Mouse (Mus musculus) liver, postnatal 0 days (tissue): Measurements from ENCODE around the gene Vwa8. TPM values are rescaled to one million over a fixed set of nuclear protein-coding genes. Genes with fewer than 3 reads are reported as not detected.
A peak's percentile ranks its signal among the peaks of the same experiment; 100 is the strongest.

ENCODE experiments used
- ATAC-seq: fragments of 200-750 bp; cut with Nextera tagmentation; 2 replicates; pipeline ENCODE4 v1.8.0; 2017; ENCODE audit warnings: mild to moderate bottlenecking, moderate library complexity
- DNase-seq: peaks from one replicate; pipeline ENCODE4 v3.0.0-alpha.2; 2016
- H3K27ac ChIP-seq: fragments of 300-500 bp; sonication (generic); 2 replicates; pipeline ENCODE4 v1.5.1; 2014; ENCODE audit warnings: antibody characterized with exemption, moderate library complexity, mild to moderate bottlenecking, low read depth
- H3K27me3 ChIP-seq: fragments of 300-500 bp; sonication (generic); 2 replicates; pipeline ENCODE4 v1.6.1; 2014; ENCODE audit warnings: low read length, control low read depth, mixed read lengths; ENCODE audit not compliant: insufficient read depth
- H3K36me3 ChIP-seq: fragments of 300-500 bp; sonication (generic); replicated peaks from 2 replicates; pipeline ENCODE4 v1.6.1; 2014; ENCODE audit warnings: mild to moderate bottlenecking, control low read depth, low read length, moderate library complexity, mixed read lengths; ENCODE audit not compliant: insufficient read depth
- H3K4me1 ChIP-seq: fragments of 300-500 bp; sonication (generic); 2 replicates; pipeline ENCODE4 v1.6.1; 2014; ENCODE audit warnings: antibody characterized with exemption, mild to moderate bottlenecking, control low read depth; ENCODE audit not compliant: insufficient read depth
- H3K4me2 ChIP-seq: fragments of 300-500 bp; sonication (generic); 2 replicates; pipeline ENCODE4 v1.6.1; 2014; ENCODE audit warnings: low read depth, mild to moderate bottlenecking, low read length, moderate library complexity, mixed read lengths
- H3K4me3 ChIP-seq: fragments of 300-500 bp; sonication (generic); 2 replicates; pipeline ENCODE4 v1.5.1; 2014; ENCODE audit warnings: low read depth, low read length
- H3K9ac ChIP-seq: fragments of 300-500 bp; sonication (generic); replicated peaks from 2 replicates; pipeline ENCODE4 v1.6.1; 2014; ENCODE audit warnings: mild to moderate bottlenecking, moderate library complexity
- H3K9me3 ChIP-seq: fragments of 300-500 bp; sonication (generic); 2 replicates; pipeline ENCODE4 v1.6.1; 2016; ENCODE audit warnings: mild to moderate bottlenecking, control low read depth, low read length, mixed read lengths
- CTCF ChIP-seq: sonication (generic); IDR thresholded peaks from 2 replicates; pipeline ENCODE4 v1.5.1; 2016; ENCODE audit warnings: antibody characterized with exemption, low read depth
- EP300 ChIP-seq: IDR thresholded peaks from 2 replicates; pipeline ENCODE4 v1.6.1; 2016; ENCODE audit warnings: antibody characterized with exemption, low read depth, mild to moderate bottlenecking
- WGBS: fragments of 180-500 bp; shearing (Covaris S2); extraction: QIAGEN DNeasy Blood & Tissue Kit; methylation state at CpG from one replicate; pipeline ENCODE4 v1.1.7; 2014; ENCODE audit not compliant: insufficient replicate concordance; 5-methylcytosine and 5-hydroxymethylcytosine counted together
- polyA plus RNA-seq: library from polyadenylated mRNA; unstranded; fragments of >200 nt; fragmentation: Nextera tagmentation; extraction: Ambion mirVana; gene quantifications from 2 replicates; pipeline ENCODE4 v1.2.1, GENCODE M21; 2015

Vwa8 gene
- polyA plus RNA-seq, 1 experiment from 2014 or later, result 27.1 TPM

- Histone ChIP-seq H3K9ac (no peak overlapping the region), H3K4me3 (no peak overlapping the region), H3K9me3 (no peaks in the 10 kb centered on the region), H3K4me2 (no peak overlapping the region), H3K36me3 (no peaks in the 10 kb centered on the region), H3K27me3 (no peaks in the 10 kb centered on the region), H3K4me1 (no peaks in the 10 kb centered on the region; the same call in 1 of the 2 replicates), H3K27ac (no peak overlapping the region)
- no peak for TF ChIP-seq CTCF
- no peak for TF ChIP-seq EP300
- ATAC-seq (no peak), DNase-seq (no peak)
- 78% methylated on average over 11 of the region's 11 CpGs for WGBS
Measured at GRCm38 (mm10) chr14:79120681-79121080, 271.8 kb downstream of the Vwa8 start.

- DNase-seq (no peak), ATAC-seq (no peak; the same call in 1 of the 2 replicates)
- Histone ChIP-seq H3K4me1 (no peaks in the 10 kb centered on the region; the same call in 1 of the 2 replicates), H3K9me3 (no peaks in the 10 kb centered on the region), H3K36me3 (no peaks in the 10 kb centered on the region), H3K27ac (peak overlapping the region; percentile 29; the same call in 1 of the 2 replicates), H3K9ac (no peak overlapping the region), H3K4me2 (peak overlapping the region; percentile 32; the same call in 1 of the 2 replicates), H3K27me3 (no peaks in the 10 kb centered on the region), H3K4me3 (no peak overlapping the region)
- no peak for TF ChIP-seq CTCF
- no peak for TF ChIP-seq EP300
- WGBS, result 38% methylated on average over 8 of the region's 8 CpGs
Measured at GRCm38 (mm10) chr14:79123466-79123865, 274.6 kb downstream of the Vwa8 start.

- no peak overlapping the region for H3K4me2 ChIP-seq
- H3K27ac ChIP-seq, result no peak overlapping the region
- ATAC-seq (no peak), DNase-seq (no peak)
- no peak overlapping the region for H3K4me3 ChIP-seq
- H3K9me3 ChIP-seq, result no peaks in the 10 kb centered on the region
- no peak overlapping the region for H3K9ac ChIP-seq
- H3K4me1 ChIP-seq, result no peaks in the 10 kb centered on the region; the same call in 1 of the 2 replicates
- H3K27me3 ChIP-seq, result no peaks in the 10 kb centered on the region
- no peaks in the 10 kb centered on the region for H3K36me3 ChIP-seq
- 61% methylated on average over 5 of the region's 5 CpGs for WGBS
- TF ChIP-seq CTCF (peak; percentile 74), EP300 (no peak)
Measured at GRCm38 (mm10) chr14:79124643-79125042, 275.8 kb downstream of the Vwa8 start.

GRCm38 (mm10) chr14:79126176-79126575, 277.3 kb downstream of the Vwa8 start:
- TF ChIP-seq EP300 (no peak), CTCF (no peak)
- Histone ChIP-seq H3K27ac (no peak overlapping the region), H3K36me3 (no peaks in the 10 kb centered on the region), H3K9me3 (no peaks in the 10 kb centered on the region), H3K4me1 (no peaks in the 10 kb centered on the region; the same call in 1 of the 2 replicates), H3K4me3 (no peak overlapping the region), H3K4me2 (no peak overlapping the region), H3K9ac (no peak overlapping the region), H3K27me3 (no peaks in the 10 kb centered on the region)
- ATAC-seq (no peak), DNase-seq (no peak)
- WGBS, result 72% methylated on average over 5 of the region's 5 CpGs

GRCm38 (mm10) chr14:79134891-79135334, 286.1 kb downstream of the Vwa8 start:
- no peaks in the 10 kb centered on the region for H3K36me3 ChIP-seq
- H3K4me1 ChIP-seq, result no peaks in the 10 kb centered on the region
- no peak overlapping the region for H3K9ac ChIP-seq
- H3K27ac ChIP-seq, result no peak overlapping the region
- 59% methylated on average over 7 of the region's 7 CpGs for WGBS
- ATAC-seq (no peak), DNase-seq (no peak)
- TF ChIP-seq EP300 (no peak), CTCF (peak; percentile 44)
- H3K27me3 ChIP-seq, result no peaks in the 10 kb centered on the region
- no peak overlapping the region for H3K4me2 ChIP-seq
- H3K4me3 ChIP-seq, result no peak overlapping the region
- H3K9me3 ChIP-seq, result no peaks in the 10 kb centered on the region

- H3K4me3 ChIP-seq, result no peak overlapping the region
- H3K27ac ChIP-seq, result no peak overlapping the region
- 77% methylated on average over 7 of the region's 7 CpGs for WGBS
- H3K4me1 ChIP-seq, result no peaks in the 10 kb centered on the region
- H3K36me3 ChIP-seq, result no peaks in the 10 kb centered on the region
- no peak overlapping the region for H3K4me2 ChIP-seq
- TF ChIP-seq EP300, result no peak
- no peak for TF ChIP-seq CTCF
- DNase-seq (no peak), ATAC-seq (no peak)
- H3K9me3 ChIP-seq, result no peaks in the 10 kb centered on the region
- H3K9ac ChIP-seq, result no peak overlapping the region
- no peaks in the 10 kb centered on the region for H3K27me3 ChIP-seq
Measured at GRCm38 (mm10) chr14:79135441-79135840, 286.6 kb downstream of the Vwa8 start.
